Mouse (Mus musculus): ENCODE results near the gene Map2k5.

DNA sequence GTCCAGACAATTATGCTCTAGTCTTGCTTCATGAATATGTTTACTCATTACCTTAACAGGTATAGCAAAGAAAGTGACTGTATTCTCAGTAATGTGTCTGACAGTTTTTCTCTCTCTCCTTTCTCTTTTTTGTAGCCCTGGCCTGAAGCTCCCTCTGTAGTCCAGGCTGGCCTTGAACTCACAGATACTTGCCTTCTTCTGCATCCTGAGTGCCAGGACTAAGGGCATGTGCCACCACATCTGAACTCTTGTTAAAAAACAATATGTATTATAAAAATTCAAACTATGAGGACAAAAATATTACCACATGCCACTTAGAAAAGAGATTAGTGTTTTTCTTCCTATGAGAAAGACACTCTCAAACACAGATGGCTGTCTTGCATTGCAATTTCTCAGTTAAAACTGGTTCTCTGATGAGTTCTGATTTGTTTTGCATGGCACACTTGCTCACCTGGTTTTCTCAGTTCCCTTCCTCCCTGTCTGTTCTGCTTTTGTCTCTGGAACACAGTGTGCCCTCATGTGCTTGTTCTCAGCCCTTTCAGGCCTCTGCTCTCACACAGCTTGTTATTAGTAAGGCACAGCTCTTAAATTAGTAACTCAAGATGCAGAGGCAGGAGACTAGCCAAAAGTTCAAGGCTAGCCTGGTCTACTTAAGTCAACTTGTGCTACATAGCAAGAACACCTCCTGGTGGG lies 129.5 kb downstream of the Map2k5 start:
- no peak for TF ChIP-seq CTCF (IDR thresholded peaks at IDR 0.05; ENCODE audit: insufficient read depth, low read depth, low read length)
- no peak for TF ChIP-seq POLR2A (IDR thresholded peaks at IDR 0.05; ENCODE audit: insufficient read depth, low read depth, low read length)

Data from olfactory bulb, adult 2 months (tissue).